Mouse (Mus musculus): ENCODE data around the gene Ypel5. TPM values are rescaled to one million over a fixed set of nuclear protein-coding genes. Genes with fewer than 3 reads are reported as not detected.
A peak's percentile ranks its signal among the peaks of the same experiment; 100 is the strongest.

The Ypel5 gene
- polyA plus RNA-seq, 1 experiment from 2014 or later: 118 TPM

DNA sequence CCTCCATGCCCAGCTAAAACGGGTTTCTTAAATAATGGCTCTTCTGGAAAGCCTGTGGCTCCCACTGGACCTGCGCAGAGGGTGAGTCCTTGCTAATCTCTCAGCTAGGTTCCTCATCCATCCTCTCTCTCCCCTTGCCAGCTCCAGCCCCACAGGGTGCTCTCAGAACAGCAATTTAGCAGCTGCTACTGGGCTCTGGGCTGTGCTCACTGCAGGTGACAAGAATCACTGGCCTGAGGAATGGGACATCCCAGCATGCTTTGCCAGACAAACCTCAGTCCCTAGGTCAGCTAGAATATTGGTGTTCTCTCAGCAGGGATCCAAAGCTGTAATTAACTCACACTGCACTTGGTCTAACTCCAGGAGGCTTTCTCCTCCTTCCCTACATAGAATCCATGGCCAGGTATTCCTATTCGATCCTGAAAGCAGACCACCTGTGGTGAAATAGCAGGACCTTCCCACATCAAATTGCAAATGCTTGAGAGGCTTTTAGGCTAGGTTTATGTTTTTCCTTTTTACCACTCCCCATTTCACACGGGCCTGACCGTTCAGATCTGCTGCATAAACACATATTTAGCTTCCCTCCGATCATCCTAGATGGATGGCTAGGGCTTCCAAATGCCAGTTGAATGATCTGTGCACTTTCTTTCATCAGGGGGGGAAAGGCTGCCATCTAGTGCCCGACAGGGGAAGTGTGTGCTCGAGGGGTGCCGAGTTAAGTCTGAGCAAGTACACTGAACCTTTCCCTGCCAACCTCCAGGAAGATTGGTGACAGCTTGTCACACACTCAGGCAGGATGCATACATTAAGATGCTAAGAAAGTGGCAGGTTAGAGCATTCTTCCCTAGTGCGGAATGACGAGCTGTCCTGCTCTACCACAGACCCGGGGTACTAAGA is 22.6 kb upstream of the Ypel5 start:
- H3K4me2 ChIP-seq (ENCODE audit: low read length): no peak overlapping the region
- ATAC-seq: peak; percentile 79
- WGBS: 14% methylated on average over 12 of the region's 12 CpGs
- peak; percentile 73 for DNase-seq (ENCODE audit: low spot score)
- no peak overlapping the region for H3K9ac ChIP-seq (ENCODE audit: low read length)
- no peaks in the 10 kb centered on the region for H3K27me3 ChIP-seq (replicated peaks; ENCODE audit: control insufficient read depth, insufficient read depth, low read length)
- H3K36me3 ChIP-seq (ENCODE audit: control insufficient read depth, insufficient read depth, low read length): no peaks in the 10 kb centered on the region
- no peaks in the 10 kb centered on the region for H3K9me3 ChIP-seq (replicated peaks; ENCODE audit: control insufficient read depth, low read length)
- no peak overlapping the region for H3K27ac ChIP-seq (ENCODE audit: low read depth, low read length)
- no peaks in the 10 kb centered on the region for H3K4me1 ChIP-seq (ENCODE audit: control insufficient read depth, insufficient read depth, low read length)
- no peak overlapping the region for H3K4me3 ChIP-seq (ENCODE audit: low read depth, low read length)

DNA sequence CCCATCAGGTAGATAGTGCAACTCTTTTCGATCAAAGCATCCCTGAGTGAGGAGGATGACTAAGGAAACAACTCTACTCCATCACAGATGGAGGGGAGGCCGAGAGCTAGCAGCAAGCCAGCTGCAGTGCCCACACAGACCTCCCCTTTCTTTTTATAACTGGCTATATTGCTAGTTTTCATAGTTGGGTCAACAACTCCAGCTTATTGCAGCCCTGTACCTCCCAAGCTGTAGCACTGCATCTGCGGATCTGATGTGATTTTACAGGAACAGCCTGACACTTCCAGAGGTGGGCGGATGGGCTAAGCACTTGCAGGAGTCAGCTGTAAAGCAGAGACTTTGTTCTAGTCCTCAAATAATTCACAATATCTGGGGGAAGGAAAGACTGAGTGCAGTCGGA is 18.7 kb upstream of the Ypel5 start:
- H3K9me3 ChIP-seq (replicated peaks; ENCODE audit: control insufficient read depth, low read length): no peaks in the 10 kb centered on the region
- 84% methylated on average over 5 of the region's 5 CpGs for WGBS
- H3K4me3 ChIP-seq (ENCODE audit: low read depth, low read length): no peak overlapping the region
- H3K9ac ChIP-seq (ENCODE audit: low read length): no peak overlapping the region
- no peaks in the 10 kb centered on the region for H3K4me1 ChIP-seq (ENCODE audit: control insufficient read depth, insufficient read depth, low read length)
- DNase-seq (ENCODE audit: low spot score) (no peak), ATAC-seq (no peak)
- no peaks in the 10 kb centered on the region for H3K36me3 ChIP-seq (ENCODE audit: control insufficient read depth, insufficient read depth, low read length)
- no peaks in the 10 kb centered on the region for H3K27me3 ChIP-seq (replicated peaks; ENCODE audit: control insufficient read depth, insufficient read depth, low read length)
- H3K27ac ChIP-seq (ENCODE audit: low read depth, low read length): no peak overlapping the region
- H3K4me2 ChIP-seq (ENCODE audit: low read length): no peak overlapping the region

DNA sequence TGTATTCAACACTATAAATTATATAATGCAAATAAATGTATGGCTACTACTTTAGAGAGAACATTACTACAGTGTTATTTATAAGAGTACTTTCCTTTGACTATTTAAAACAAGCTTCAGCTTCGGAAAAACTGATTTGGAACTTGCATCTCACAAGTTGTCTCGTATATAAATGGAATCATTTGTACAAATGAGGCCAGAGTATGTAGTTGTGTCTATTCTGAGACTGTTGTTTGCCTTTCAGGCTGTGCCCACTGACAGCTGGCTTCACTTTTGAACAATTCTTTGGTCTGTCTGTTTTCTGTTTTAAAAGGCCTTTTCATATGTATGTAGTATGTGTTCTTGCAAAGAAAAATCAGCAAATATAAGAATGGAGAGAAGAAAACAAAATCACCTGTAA is 16.5 kb upstream of the Ypel5 start:
- H3K4me3 ChIP-seq (ENCODE audit: low read depth, low read length): no peak overlapping the region
- DNase-seq (ENCODE audit: low spot score) (no peak), ATAC-seq (no peak)
- no peak overlapping the region for H3K4me2 ChIP-seq (ENCODE audit: low read length)
- no peaks in the 10 kb centered on the region for H3K4me1 ChIP-seq (ENCODE audit: control insufficient read depth, insufficient read depth, low read length)
- H3K9me3 ChIP-seq (replicated peaks; ENCODE audit: control insufficient read depth, low read length): no peaks in the 10 kb centered on the region
- no peak overlapping the region for H3K9ac ChIP-seq (ENCODE audit: low read length)
- no peak overlapping the region for H3K27ac ChIP-seq (ENCODE audit: low read depth, low read length)
- no peaks in the 10 kb centered on the region for H3K36me3 ChIP-seq (ENCODE audit: control insufficient read depth, insufficient read depth, low read length)
- 69% methylated on average over 2 of the region's 2 CpGs for WGBS
- no peaks in the 10 kb centered on the region for H3K27me3 ChIP-seq (replicated peaks; ENCODE audit: control insufficient read depth, insufficient read depth, low read length)

DNA sequence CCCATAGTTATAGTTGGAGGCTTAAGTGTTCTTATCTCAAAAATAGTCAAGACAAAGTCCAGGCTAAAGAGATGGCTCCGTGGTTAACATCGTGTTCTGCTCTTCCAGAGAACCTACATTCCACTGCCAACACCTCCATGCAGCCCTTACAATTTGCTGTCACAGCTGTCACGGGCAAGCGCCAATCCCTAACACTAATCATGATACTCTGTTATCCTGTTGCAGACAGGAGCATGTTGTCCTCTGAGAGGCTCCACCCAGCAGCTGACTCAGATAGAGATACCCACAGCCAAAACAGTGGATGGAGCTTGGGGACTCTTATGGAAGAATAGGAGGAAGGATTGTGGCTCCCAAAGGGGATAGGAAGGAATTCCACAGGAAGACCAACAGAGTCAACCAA is 15.8 kb upstream of the Ypel5 start:
- no peak for DNase-seq (ENCODE audit: low spot score)
- no peaks in the 10 kb centered on the region for H3K4me1 ChIP-seq (ENCODE audit: control insufficient read depth, insufficient read depth, low read length)
- no peak overlapping the region for H3K27ac ChIP-seq (ENCODE audit: low read depth, low read length)
- no peak overlapping the region for H3K4me2 ChIP-seq (ENCODE audit: low read length)
- no peaks in the 10 kb centered on the region for H3K27me3 ChIP-seq (replicated peaks; ENCODE audit: control insufficient read depth, insufficient read depth, low read length)
- no peak overlapping the region for H3K9ac ChIP-seq (ENCODE audit: low read length)
- H3K9me3 ChIP-seq (replicated peaks; ENCODE audit: control insufficient read depth, low read length): no peaks in the 10 kb centered on the region
- no peak overlapping the region for H3K4me3 ChIP-seq (ENCODE audit: low read depth, low read length)
- 70% methylated on average over 4 of the region's 4 CpGs for WGBS
- no peaks in the 10 kb centered on the region for H3K36me3 ChIP-seq (ENCODE audit: control insufficient read depth, insufficient read depth, low read length)
- no peak for ATAC-seq

DNA sequence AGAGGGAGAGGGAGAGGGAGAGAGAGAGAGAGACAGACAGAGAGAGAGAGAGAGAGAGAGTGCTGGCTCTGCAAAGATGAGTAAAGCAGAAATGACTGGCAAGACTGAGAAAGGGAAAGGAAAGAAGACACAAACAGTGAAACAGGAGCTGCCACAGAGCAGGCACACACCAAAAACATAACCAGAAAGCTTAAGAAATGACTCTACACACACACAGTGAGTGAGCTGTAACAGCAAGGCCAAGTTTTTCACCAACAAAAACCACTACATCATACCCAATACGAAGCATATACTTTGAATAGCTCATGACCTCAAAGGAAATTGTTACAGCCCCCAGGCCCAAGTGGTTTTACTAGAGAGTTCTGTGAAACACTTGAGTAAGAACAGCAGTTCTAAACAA is 14.3 kb upstream of the Ypel5 start:
- ATAC-seq: no peak
- Histone ChIP-seq H3K4me3 (ENCODE audit: low read depth, low read length) (no peak overlapping the region), H3K9me3 (replicated peaks; ENCODE audit: control insufficient read depth, low read length) (no peaks in the 10 kb centered on the region), H3K4me2 (ENCODE audit: low read length) (no peak overlapping the region), H3K4me1 (ENCODE audit: control insufficient read depth, insufficient read depth, low read length) (no peaks in the 10 kb centered on the region), H3K9ac (ENCODE audit: low read length) (no peak overlapping the region), H3K27me3 (replicated peaks; ENCODE audit: control insufficient read depth, insufficient read depth, low read length) (no peaks in the 10 kb centered on the region), H3K36me3 (ENCODE audit: control insufficient read depth, insufficient read depth, low read length) (no peaks in the 10 kb centered on the region), H3K27ac (ENCODE audit: low read depth, low read length) (no peak overlapping the region)
- DNase-seq (ENCODE audit: low spot score): no peak
- WGBS: 77% methylated on average over 1 of the region's 1 CpGs

DNA sequence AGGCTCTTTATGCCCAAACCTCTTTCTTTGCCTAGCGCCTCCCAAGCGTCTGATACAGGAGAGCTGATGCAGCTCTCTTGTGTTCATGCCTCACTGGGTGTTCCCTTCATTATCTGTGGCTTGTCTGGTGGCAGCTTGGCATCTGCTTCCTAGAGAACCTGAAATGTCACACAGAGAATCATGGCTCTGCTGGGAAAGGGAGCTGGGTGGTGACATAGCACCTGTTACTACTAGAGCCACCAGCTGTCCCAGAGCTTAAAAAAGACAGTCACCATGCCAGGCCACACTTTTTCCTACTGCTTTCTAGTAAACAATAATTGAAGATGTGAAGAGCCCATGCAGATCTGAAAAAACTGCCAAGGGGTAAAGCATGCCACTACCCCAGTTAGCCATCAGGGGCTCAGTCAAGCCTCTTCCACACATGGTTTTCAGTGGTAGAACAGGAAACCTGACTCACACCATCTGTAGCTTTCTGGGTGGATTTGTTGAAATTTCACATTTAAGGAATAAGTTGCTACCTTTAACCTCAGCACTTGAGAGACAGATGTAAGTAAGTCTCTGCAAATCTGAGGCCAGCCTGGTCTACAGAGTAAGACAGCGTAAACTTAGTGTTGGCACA is 9.2 kb upstream of the Ypel5 start:
- H3K4me2 ChIP-seq (ENCODE audit: low read length): no peak overlapping the region
- no peak overlapping the region for H3K9ac ChIP-seq (ENCODE audit: low read length)
- ATAC-seq (no peak), DNase-seq (ENCODE audit: low spot score) (no peak)
- H3K4me1 ChIP-seq (ENCODE audit: control insufficient read depth, insufficient read depth, low read length): no peaks in the 10 kb centered on the region
- H3K4me3 ChIP-seq (ENCODE audit: low read depth, low read length): no peak overlapping the region
- no peaks in the 10 kb centered on the region for H3K9me3 ChIP-seq (replicated peaks; ENCODE audit: control insufficient read depth, low read length)
- H3K27me3 ChIP-seq (replicated peaks; ENCODE audit: control insufficient read depth, insufficient read depth, low read length): no peaks in the 10 kb centered on the region
- H3K27ac ChIP-seq (ENCODE audit: low read depth, low read length): no peak overlapping the region
- 78% methylated on average over 3 of the region's 3 CpGs for WGBS
- H3K36me3 ChIP-seq (ENCODE audit: control insufficient read depth, insufficient read depth, low read length): no peaks in the 10 kb centered on the region

DNA sequence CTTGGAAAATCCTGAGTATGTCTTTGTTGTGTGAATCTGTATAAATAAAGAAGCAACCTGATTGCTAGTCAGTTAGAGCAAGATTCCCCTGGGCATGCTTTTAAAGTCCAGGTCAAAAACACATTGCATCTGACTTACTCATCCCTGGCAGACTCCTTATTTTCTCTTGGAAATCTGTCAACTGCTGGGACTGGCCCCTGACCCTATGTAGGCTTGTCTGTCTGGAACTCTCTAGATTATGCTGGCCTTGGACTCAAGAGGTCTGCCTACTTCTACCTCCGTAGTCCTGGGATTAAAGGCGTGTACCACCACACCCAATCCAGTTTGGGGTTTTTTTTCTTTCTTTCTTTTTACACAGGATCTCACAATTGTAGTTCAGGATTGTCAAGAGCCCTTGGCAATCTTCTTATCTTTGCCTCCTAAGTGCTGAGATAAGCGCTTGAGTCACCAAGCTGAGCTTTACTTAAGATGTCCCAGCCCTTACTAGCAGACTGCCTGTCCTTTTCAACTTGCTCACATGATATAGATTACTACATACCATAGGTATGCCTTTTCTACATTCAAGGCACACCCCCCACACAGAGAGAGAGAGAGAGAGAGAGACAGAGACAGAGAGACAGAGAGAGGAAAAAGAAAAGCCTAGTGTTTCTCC is 8.1 kb upstream of the Ypel5 start:
- no peaks in the 10 kb centered on the region for H3K36me3 ChIP-seq (ENCODE audit: control insufficient read depth, insufficient read depth, low read length)
- 85% methylated on average over 3 of the region's 3 CpGs for WGBS
- H3K9me3 ChIP-seq (replicated peaks; ENCODE audit: control insufficient read depth, low read length): no peaks in the 10 kb centered on the region
- H3K27ac ChIP-seq (ENCODE audit: low read depth, low read length): no peak overlapping the region
- no peak overlapping the region for H3K4me3 ChIP-seq (ENCODE audit: low read depth, low read length)
- H3K27me3 ChIP-seq (replicated peaks; ENCODE audit: control insufficient read depth, insufficient read depth, low read length): no peaks in the 10 kb centered on the region
- no peaks in the 10 kb centered on the region for H3K4me1 ChIP-seq (ENCODE audit: control insufficient read depth, insufficient read depth, low read length)
- no peak for DNase-seq (ENCODE audit: low spot score)
- no peak overlapping the region for H3K4me2 ChIP-seq (ENCODE audit: low read length)
- H3K9ac ChIP-seq (ENCODE audit: low read length): no peak overlapping the region
- no peak for ATAC-seq

DNA sequence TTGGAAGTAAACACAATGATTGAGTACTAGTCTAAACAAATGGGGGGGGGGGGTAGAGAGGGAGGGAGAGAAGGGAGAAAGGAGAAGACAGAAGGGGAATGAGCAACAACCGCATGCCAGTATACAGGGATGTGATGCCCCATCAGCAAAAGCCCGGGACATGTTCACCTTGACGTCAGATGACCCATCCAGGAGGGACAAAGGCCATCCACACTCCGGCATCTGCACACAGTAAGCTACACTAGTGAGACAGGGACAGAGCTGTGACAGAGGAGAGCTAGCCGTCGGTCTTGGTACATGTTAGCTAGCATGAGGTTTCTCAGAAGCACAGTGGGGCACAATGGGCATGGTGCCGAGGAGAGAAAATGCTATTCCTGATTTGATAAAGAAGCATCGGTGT is 7.6 kb upstream of the Ypel5 start:
- Histone ChIP-seq H3K4me1 (ENCODE audit: control insufficient read depth, insufficient read depth, low read length) (no peaks in the 10 kb centered on the region), H3K9me3 (replicated peaks; ENCODE audit: control insufficient read depth, low read length) (no peaks in the 10 kb centered on the region), H3K4me2 (ENCODE audit: low read length) (no peak overlapping the region), H3K27ac (ENCODE audit: low read depth, low read length) (no peak overlapping the region), H3K9ac (ENCODE audit: low read length) (no peak overlapping the region), H3K36me3 (ENCODE audit: control insufficient read depth, insufficient read depth, low read length) (no peaks in the 10 kb centered on the region), H3K4me3 (ENCODE audit: low read depth, low read length) (no peak overlapping the region), H3K27me3 (replicated peaks; ENCODE audit: control insufficient read depth, insufficient read depth, low read length) (no peaks in the 10 kb centered on the region)
- DNase-seq (ENCODE audit: low spot score): no peak
- ATAC-seq: no peak
- WGBS: 84% methylated on average over 8 of the region's 8 CpGs
